Mouse (Mus musculus): ENCODE measurements at regions not wholly inside any gene's neighbourhood (a gene's known extent, or its start where the extent isn't known, plus 50 kb on each side); places are given as distances from the start of the nearest gene placed in this dataset.

- DNase-seq (ENCODE audit: low read depth, low spot score) = no peak
These were observed 63.9 kb downstream of the Ddx3x start for GRCm38 (mm10) chrX:13344701-13345100.

- no peak for DNase-seq (ENCODE audit: low read depth, low spot score)
These were observed 64.4 kb downstream of the Ddx3x start for GRCm38 (mm10) chrX:13345126-13345525.

- no peak for DNase-seq (ENCODE audit: low read depth, low spot score)
These were observed 65.4 kb downstream of the Ddx3x start for GRCm38 (mm10) chrX:13346011-13346631.

GRCm38 (mm10) chrX:13346696-13347026 is 65.9 kb downstream of the Ddx3x start:
- DNase-seq (ENCODE audit: low read depth, low spot score) = no peak

GRCm38 (mm10) chrX:13347027-13347840 is 66.5 kb downstream of the Ddx3x start:
- DNase-seq (ENCODE audit: low read depth, low spot score) = peak; percentile 49

GRCm38 (mm10) chrX:13348415-13348814 is 67.6 kb downstream of the Ddx3x start:
- no peak for DNase-seq (ENCODE audit: low read depth, low spot score)

GRCm38 (mm10) chrX:13350461-13350860 is 69.7 kb downstream of the Ddx3x start:
- DNase-seq (ENCODE audit: low read depth, low spot score) = no peak

GRCm38 (mm10) chrX:13357149-13357783 is 76.5 kb downstream of the Ddx3x start:
- DNase-seq (ENCODE audit: low read depth, low spot score) = no peak

- DNase-seq (ENCODE audit: low read depth, low spot score) = no peak
These were observed 77.2 kb downstream of the Ddx3x start for GRCm38 (mm10) chrX:13357973-13358372.

- no peak for DNase-seq (ENCODE audit: low read depth, low spot score)
These were observed 79.7 kb downstream of the Ddx3x start for GRCm38 (mm10) chrX:13360436-13360835.

GRCm38 (mm10) chrX:13370319-13370718 is 89.5 kb downstream of the Ddx3x start:
- DNase-seq (ENCODE audit: low read depth, low spot score) = no peak

- peak; percentile 0 for DNase-seq (ENCODE audit: low read depth, low spot score)
These were observed 92.0 kb downstream of the Ddx3x start for GRCm38 (mm10) chrX:13372752-13373151.

- DNase-seq (ENCODE audit: low read depth, low spot score) = no peak
These were observed 79.6 kb upstream of the Nyx start for GRCm38 (mm10) chrX:13386354-13386753.

- no peak for DNase-seq (ENCODE audit: low read depth, low spot score)
These were observed 67.4 kb upstream of the Nyx start for GRCm38 (mm10) chrX:13398466-13398865.

- no peak for DNase-seq (ENCODE audit: low read depth, low spot score)
These were observed 53.2 kb upstream of the Nyx start for GRCm38 (mm10) chrX:13412726-13413125.

GRCm38 (mm10) chrX:13413135-13413534 is 52.8 kb upstream of the Nyx start:
- DNase-seq (ENCODE audit: low read depth, low spot score) = no peak
